In the genomic region with DNA sequence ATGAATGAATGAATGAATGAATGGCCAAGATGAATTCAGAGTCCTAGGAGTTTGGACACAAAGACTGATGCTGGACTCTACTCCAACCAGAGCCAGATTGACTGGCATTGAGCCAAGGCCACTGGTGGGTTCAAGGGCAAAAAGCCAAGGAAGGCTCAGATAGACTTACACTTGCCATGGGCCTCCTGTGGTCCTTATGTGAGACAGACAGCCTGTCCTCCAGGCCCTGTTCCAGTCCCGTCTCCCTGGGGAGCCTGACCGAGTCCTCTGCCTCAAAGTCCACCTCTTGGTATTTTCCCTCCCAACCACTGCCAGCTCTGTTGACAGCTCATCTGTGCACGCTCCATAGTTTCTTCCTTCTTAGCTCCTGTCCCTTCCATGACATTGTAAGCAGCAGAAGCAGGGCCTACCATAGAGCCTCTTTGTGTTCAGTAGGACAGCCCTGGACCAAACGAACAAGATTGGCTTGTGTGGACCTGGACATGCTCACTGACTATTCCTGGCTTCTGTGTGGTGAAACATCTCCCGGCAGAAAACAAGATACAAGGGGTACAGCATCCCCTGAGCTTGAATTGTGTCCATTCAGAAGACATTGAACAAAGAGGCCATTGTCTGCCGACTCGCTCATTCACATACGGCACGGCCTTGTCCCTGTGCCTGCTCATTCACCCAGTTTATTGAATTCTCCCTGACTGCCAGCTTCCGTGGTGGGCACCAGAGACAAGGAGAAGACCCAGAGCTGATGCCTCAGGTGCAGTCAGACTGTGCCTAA, we compare ENCODE assay signal across 9 mouse cellular contexts. TPM values are rescaled to one million over a fixed set of nuclear protein-coding genes. Genes with fewer than 3 reads are reported as not detected.
DNase-seq lines count a peak whose midpoint lies in the region; ATAC-seq lines count a peak whose summit lies in the region.
"Had no signal": no experiment of that assay in that cellular context is flagged by ENCODE, and none has a peak within 500 bp of the region (broad histone marks: within the 10 kb centered on the region; RNA-seq: fewer than 3 reads in every experiment).

No protein-coding gene starts in this region.

- peak; percentile 10 for DNase-seq in kidney, adult 18-20 months
- no peak for DNase-seq in kidney, adult 11 months
- peak; percentile 35 for DNase-seq in right cerebral cortex, adult 18-20 months
- no peak for DNase-seq in right cerebral cortex, postnatal 14 days
- peak; percentile 97 to 98 for DNase-seq in cerebellum, postnatal 10 days
- DNase-seq in retina, embryonic 14.5 days (ENCODE audit: low spot score), result peak; percentile 47
- DNase-seq: heart, adult 18-20 months had no signal

- ATAC-seq in CD4-positive, CD25-positive, alpha-beta regulatory T cell, adult 4 months, result no peak

RNA-seq across cellular contexts. Expression of a gene that starts 10.8 kb away (rescaled TPM):
- 10 to 100 TPM; 17.9 to 19.9 TPM for polyA plus RNA-seq in CD4-positive, CD25-positive, alpha-beta regulatory T cell, adult 4 months (2017; shearing (Covaris generic))

RNA-seq across cellular contexts. Expression of a gene that starts 18.9 kb away (rescaled TPM):
- 10 to 100 TPM; 86.0 to 99.9 TPM for polyA plus RNA-seq in CD4-positive, CD25-positive, alpha-beta regulatory T cell, adult 4 months (2017; shearing (Covaris generic))

RNA-seq across cellular contexts. Expression of a gene that starts 18.9 kb away (rescaled TPM):
- 10 to 100 TPM; 19.2 to 24.4 TPM for polyA plus RNA-seq in CD4-positive, CD25-positive, alpha-beta regulatory T cell, adult 4 months (2017; shearing (Covaris generic))

RNA-seq across cellular contexts. Expression of a gene that starts 19.6 kb away (rescaled TPM):
- polyA plus RNA-seq in CD4-positive, CD25-positive, alpha-beta regulatory T cell, adult 4 months (2017; shearing (Covaris generic)), result not detected
- polyA plus RNA-seq: kidney, embryonic 14.5 days had no signal

RNA-seq across cellular contexts. Expression of a gene that starts 40.8 kb away (rescaled TPM):
- polyA plus RNA-seq in CD4-positive, CD25-positive, alpha-beta regulatory T cell, adult 4 months (2017; shearing (Covaris generic)), result not detected

Comparison
In these comparisons a context has a peak if more than half of its experiments do, and no peak if none do; other contexts are left out.
1. DNase-seq: peak in kidney, adult 18-20 months (single experiment), right cerebral cortex, adult 18-20 months (single experiment), cerebellum, postnatal 10 days (2 of 2) and retina, embryonic 14.5 days (single experiment); none in kidney, adult 11 months (single experiment) and right cerebral cortex, postnatal 14 days (single experiment).